Mouse (Mus musculus) neural tube, embryonic 15.5 days (tissue): ENCODE measurements around the gene Dock11. TPM values are rescaled to one million over a fixed set of nuclear protein-coding genes. Genes with fewer than 3 reads are reported as not detected.

Experiments used
- ATAC-seq: fragments of 200-750 bp; cut with Nextera tagmentation; 2 replicates; pipeline ENCODE4 v1.8.0; 2017; ENCODE audit warnings: mild to moderate bottlenecking, moderate TSS enrichment, moderate library complexity; ENCODE audit not compliant: low FRiP score
- H3K27ac ChIP-seq: fragments of 300-500 bp; sonication (generic); replicated peaks from 2 replicates; pipeline ENCODE4 v1.5.1; 2015; ENCODE audit warnings: mild to moderate bottlenecking, inconsistent platforms
- H3K27me3 ChIP-seq: fragments of 300-500 bp; sonication (generic); replicated peaks from 2 replicates; pipeline ENCODE4 v1.6.1; 2015; ENCODE audit warnings: inconsistent platforms
- H3K36me3 ChIP-seq: fragments of 300-500 bp; sonication (generic); 2 replicates; pipeline ENCODE4 v1.6.1; 2015; ENCODE audit warnings: inconsistent platforms
- H3K4me1 ChIP-seq: fragments of 300-500 bp; sonication (generic); 2 replicates; pipeline ENCODE4 v1.6.1; 2015; ENCODE audit warnings: inconsistent platforms
- H3K4me2 ChIP-seq: fragments of 300-500 bp; sonication (generic); 2 replicates; pipeline ENCODE4 v1.6.1; 2015; ENCODE audit warnings: inconsistent platforms, mild to moderate bottlenecking, moderate library complexity
- H3K4me3 ChIP-seq: fragments of 300-500 bp; sonication (generic); replicated peaks from 2 replicates; pipeline ENCODE4 v1.5.1; 2015; ENCODE audit warnings: mild to moderate bottlenecking, inconsistent platforms
- H3K9ac ChIP-seq: fragments of 300-500 bp; sonication (generic); replicated peaks from 2 replicates; pipeline ENCODE4 v1.6.1; 2015; ENCODE audit warnings: mild to moderate bottlenecking, inconsistent platforms
- H3K9me3 ChIP-seq: fragments of 300-500 bp; sonication (generic); replicated peaks from 2 replicates; pipeline ENCODE4 v1.6.1; 2016; ENCODE audit warnings: inconsistent platforms
- WGBS: fragments of 180-500 bp; shearing (Covaris S2); methylation state at CpG from one replicate; pipeline ENCODE4 v1.1.7; 2015; ENCODE audit warnings: mixed read lengths; 5-methylcytosine and 5-hydroxymethylcytosine counted together
- polyA plus RNA-seq: library from polyadenylated mRNA; unstranded; fragments of >200 nt; fragmentation: Nextera tagmentation; extraction: Ambion mirVana; gene quantifications from 2 replicates; pipeline ENCODE4 v1.2.1, GENCODE M21; 2015

Dock11 gene
- polyA plus RNA-seq, 1 experiment from 2014 or later: 9.9 TPM

GRCm38 (mm10) chrX:35952521-35953095 is 64.0 kb downstream of the Dock11 start:
- H3K27me3 ChIP-seq: no peaks in the 10 kb centered on the region
- no peaks in the 10 kb centered on the region for H3K36me3 ChIP-seq
- WGBS: 57% methylated on average over 4 of the region's 4 CpGs
- H3K4me2 ChIP-seq: no peak overlapping the region
- no peak overlapping the region for H3K4me3 ChIP-seq
- ATAC-seq: no peak
- H3K4me1 ChIP-seq: no peaks in the 10 kb centered on the region; the same call in 1 of the 2 replicates
- no peak overlapping the region for H3K9ac ChIP-seq
- no peak overlapping the region for H3K27ac ChIP-seq
- no peaks in the 10 kb centered on the region for H3K9me3 ChIP-seq

GRCm38 (mm10) chrX:35956236-35956635 is 67.6 kb downstream of the Dock11 start:
- no peak for ATAC-seq
- Histone ChIP-seq H3K27ac (no peak overlapping the region), H3K36me3 (no peaks in the 10 kb centered on the region), H3K4me1 (no peaks in the 10 kb centered on the region; the same call in 1 of the 2 replicates), H3K9ac (no peak overlapping the region), H3K4me2 (no peak overlapping the region), H3K9me3 (no peaks in the 10 kb centered on the region), H3K4me3 (no peak overlapping the region), H3K27me3 (no peaks in the 10 kb centered on the region)

GRCm38 (mm10) chrX:35963087-35963486 is 74.5 kb downstream of the Dock11 start:
- Histone ChIP-seq H3K36me3 (no peaks in the 10 kb centered on the region), H3K9me3 (no peaks in the 10 kb centered on the region), H3K9ac (no peak overlapping the region), H3K4me2 (no peak overlapping the region), H3K27ac (no peak overlapping the region), H3K27me3 (no peaks in the 10 kb centered on the region), H3K4me3 (no peak overlapping the region), H3K4me1 (no peaks in the 10 kb centered on the region)
- 79% methylated on average over 6 of the region's 6 CpGs for whole genome bisulfite sequencing
- no peak for ATAC-seq

GRCm38 (mm10) chrX:35969276-35969675 is 80.6 kb downstream of the Dock11 start:
- ATAC-seq: no peak
- 79% methylated on average over 1 of the region's 1 CpGs for WGBS

GRCm38 (mm10) chrX:35976657-35977056 is 88.0 kb downstream of the Dock11 start:
- Histone ChIP-seq H3K9me3 (no peaks in the 10 kb centered on the region), H3K27ac (no peak overlapping the region), H3K4me3 (no peak overlapping the region), H3K4me2 (no peak overlapping the region), H3K36me3 (no peaks in the 10 kb centered on the region), H3K27me3 (no peaks in the 10 kb centered on the region), H3K9ac (no peak overlapping the region), H3K4me1 (no peaks in the 10 kb centered on the region)
- no peak for ATAC-seq
- WGBS: 37% methylated on average over 5 of the region's 5 CpGs

More at GRCm38 (mm10) chrX:35969276-35969675, 80.6 kb downstream of the Dock11 start:
- H3K4me3 ChIP-seq: no peak overlapping the region
- no peak overlapping the region for H3K9ac ChIP-seq
- H3K27me3 ChIP-seq: no peaks in the 10 kb centered on the region
- no peaks in the 10 kb centered on the region for H3K4me1 ChIP-seq
- no peaks in the 10 kb centered on the region for H3K9me3 ChIP-seq
- no peak overlapping the region for H3K27ac ChIP-seq
- no peaks in the 10 kb centered on the region for H3K36me3 ChIP-seq
- H3K4me2 ChIP-seq: no peak overlapping the region

- Histone ChIP-seq H3K36me3 (no peaks in the 10 kb centered on the region), H3K4me3 (no peak overlapping the region), H3K9me3 (no peaks in the 10 kb centered on the region), H3K27ac (no peak overlapping the region), H3K9ac (no peak overlapping the region), H3K4me2 (no peak overlapping the region), H3K4me1 (no peaks in the 10 kb centered on the region), H3K27me3 (no peaks in the 10 kb centered on the region)
- WGBS: 94% methylated on average over 1 of the region's 1 CpGs
- ATAC-seq: no peak
Observed at GRCm38 (mm10) chrX:35987981-35988380, 99.3 kb downstream of the Dock11 start.

GRCm38 (mm10) chrX:35990508-35991095 is 102.0 kb downstream of the Dock11 start:
- Histone ChIP-seq H3K27ac (no peak overlapping the region), H3K27me3 (no peaks in the 10 kb centered on the region), H3K4me2 (no peak overlapping the region), H3K9ac (no peak overlapping the region), H3K36me3 (no peaks in the 10 kb centered on the region), H3K4me1 (no peaks in the 10 kb centered on the region), H3K9me3 (no peaks in the 10 kb centered on the region), H3K4me3 (no peak overlapping the region)
- WGBS: 59% methylated on average over 5 of the region's 5 CpGs
- no peak for ATAC-seq

GRCm38 (mm10) chrX:35994226-35994625 is 105.6 kb downstream of the Dock11 start:
- Histone ChIP-seq H3K27me3 (no peaks in the 10 kb centered on the region), H3K4me3 (no peak overlapping the region), H3K9me3 (no peaks in the 10 kb centered on the region), H3K27ac (no peak overlapping the region), H3K36me3 (no peaks in the 10 kb centered on the region), H3K4me2 (no peak overlapping the region), H3K4me1 (no peaks in the 10 kb centered on the region), H3K9ac (no peak overlapping the region)
- WGBS: 69% methylated on average over 6 of the region's 6 CpGs
- ATAC-seq: no peak

- H3K4me1 ChIP-seq: no peaks in the 10 kb centered on the region
- H3K4me3 ChIP-seq: no peak overlapping the region
- no peak overlapping the region for H3K27ac ChIP-seq
- 16% methylated on average over 2 of the region's 2 CpGs for WGBS
- H3K4me2 ChIP-seq: no peak overlapping the region
- H3K9ac ChIP-seq: no peak overlapping the region
- no peaks in the 10 kb centered on the region for H3K27me3 ChIP-seq
- no peaks in the 10 kb centered on the region for H3K9me3 ChIP-seq
- ATAC-seq: peak; percentile 38; the same call in 1 of the 2 replicates
- no peaks in the 10 kb centered on the region for H3K36me3 ChIP-seq
Observed at GRCm38 (mm10) chrX:35997004-35997403, 108.4 kb downstream of the Dock11 start.

GRCm38 (mm10) chrX:35997793-35998419 is 109.3 kb downstream of the Dock11 start:
- ATAC-seq: no peak
- Histone ChIP-seq H3K4me3 (no peak overlapping the region), H3K9me3 (no peaks in the 10 kb centered on the region), H3K27ac (no peak overlapping the region), H3K27me3 (no peaks in the 10 kb centered on the region), H3K36me3 (no peaks in the 10 kb centered on the region), H3K9ac (no peak overlapping the region), H3K4me2 (no peak overlapping the region), H3K4me1 (no peaks in the 10 kb centered on the region)
- WGBS: 39% methylated on average over 5 of the region's 5 CpGs

- Histone ChIP-seq H3K27me3 (no peaks in the 10 kb centered on the region), H3K36me3 (peaks cover 8% of the 10 kb centered on the region), H3K4me2 (no peak overlapping the region), H3K27ac (no peak overlapping the region), H3K9ac (no peak overlapping the region), H3K9me3 (no peaks in the 10 kb centered on the region), H3K4me3 (no peak overlapping the region), H3K4me1 (no peaks in the 10 kb centered on the region)
- ATAC-seq: no peak
- 86% methylated on average over 17 of the region's 17 CpGs for WGBS
Observed at GRCm38 (mm10) chrX:36025651-36026050, 137.0 kb downstream of the Dock11 start.

GRCm38 (mm10) chrX:36031113-36031512 is 142.5 kb downstream of the Dock11 start:
- no peak for ATAC-seq
- Histone ChIP-seq H3K27ac (no peak overlapping the region), H3K9me3 (no peaks in the 10 kb centered on the region), H3K4me3 (no peak overlapping the region), H3K9ac (no peak overlapping the region), H3K4me1 (no peaks in the 10 kb centered on the region), H3K4me2 (no peak overlapping the region), H3K36me3 (no peaks in the 10 kb centered on the region), H3K27me3 (no peaks in the 10 kb centered on the region)
- 75% methylated on average over 5 of the region's 5 CpGs for WGBS
